Mouse (Mus musculus) heart, embryonic 16.5 days (tissue): ENCODE data around the gene Speer3. TPM values are rescaled to one million over a fixed set of nuclear protein-coding genes. Genes with fewer than 3 reads are reported as not detected.
"Not testable (repeated sequence)": the region's sequence is repeated elsewhere in the genome, so short reads cannot be mapped to it uniquely, and the experiment has no call there.

ENCODE experiments used
- ATAC-seq: fragments of 200-750 bp; cut with Nextera tagmentation; replicated peaks from 2 replicates; pipeline ENCODE4 v1.8.0; 2017; ENCODE audit warnings: moderate number of reproducible peaks; ENCODE audit not compliant: insufficient read depth, low FRiP score; ENCODE audit errors: extremely low read depth
- H3K27ac ChIP-seq: fragments of 300-500 bp; sonication (generic); 2 replicates; pipeline ENCODE4 v1.5.1; 2014; ENCODE audit warnings: mild to moderate bottlenecking, low read length, control low read depth, moderate library complexity
- H3K27me3 ChIP-seq: fragments of 300-500 bp; sonication (generic); 2 replicates; pipeline ENCODE4 v1.6.1; 2014; ENCODE audit warnings: low read length, mixed read lengths; ENCODE audit not compliant: control insufficient read depth, insufficient read depth
- H3K36me3 ChIP-seq: fragments of 300-500 bp; sonication (generic); 2 replicates; pipeline ENCODE4 v1.6.1; 2014; ENCODE audit not compliant: control insufficient read depth, insufficient read depth
- H3K4me1 ChIP-seq: fragments of 300-500 bp; sonication (generic); 2 replicates; pipeline ENCODE4 v1.6.1; 2014; ENCODE audit warnings: low read length, mixed read lengths; ENCODE audit not compliant: control insufficient read depth, insufficient read depth
- H3K4me2 ChIP-seq: fragments of 300-500 bp; sonication (generic); 2 replicates; pipeline ENCODE4 v1.6.1; 2014; ENCODE audit warnings: low read depth, mild to moderate bottlenecking, control low read depth, low read length
- H3K4me3 ChIP-seq: fragments of 300-500 bp; sonication (generic); 2 replicates; pipeline ENCODE4 v1.5.1; 2014; ENCODE audit warnings: mild to moderate bottlenecking, control low read depth, low read length
- H3K9ac ChIP-seq: fragments of 300-500 bp; sonication (generic); 2 replicates; pipeline ENCODE4 v1.6.1; 2014; ENCODE audit warnings: low read length, control low read depth
- H3K9me3 ChIP-seq: fragments of 300-500 bp; sonication (generic); replicated peaks from 2 replicates; pipeline ENCODE4 v1.6.1; 2016; ENCODE audit warnings: low read length; ENCODE audit not compliant: control insufficient read depth
- WGBS: fragments of 180-500 bp; shearing (Covaris S2); extraction: QIAGEN DNeasy Blood & Tissue Kit; methylation state at CpG from one replicate; pipeline ENCODE4 v1.1.7; 2014; 5-methylcytosine and 5-hydroxymethylcytosine counted together
- polyA plus RNA-seq: library from polyadenylated mRNA; unstranded; fragments of >200 nt; fragmentation: Nextera tagmentation; extraction: Ambion mirVana; gene quantifications from 2 replicates; pipeline ENCODE4 v1.2.1, GENCODE M21; 2015

The Speer3 gene
- not detected in 2 replicates for polyA plus RNA-seq

DNA sequence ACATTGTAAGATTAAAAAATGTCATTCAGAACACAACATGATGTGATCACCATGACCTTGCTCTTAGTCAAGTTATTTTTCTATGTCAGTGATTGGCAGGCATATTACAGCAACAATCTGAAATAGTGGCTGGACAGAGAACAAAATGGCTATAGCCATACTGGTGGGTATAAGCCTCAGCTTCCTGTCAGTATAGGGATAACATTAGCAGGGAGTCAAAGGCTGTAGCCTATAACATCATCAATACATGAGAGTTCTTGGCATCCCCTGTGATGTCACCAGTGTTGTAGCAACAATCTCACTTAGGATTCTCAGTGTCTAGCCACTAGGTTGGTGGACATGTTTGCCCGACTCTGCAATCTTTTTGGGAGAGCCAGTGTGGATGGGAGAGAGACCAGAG, at the start of gene Speer3:
Gene Speer3 (plus strand): TSS at position 301 of the 400 bp plus-strand sequence.
- Histone ChIP-seq H3K4me3 (no peak within 1 kb of the TSS), H3K4me2 (no peak within 1 kb of the TSS), H3K36me3 (no peaks in the 10 kb centered on the region), H3K27ac (no peak within 1 kb of the TSS), H3K9me3 (no peaks in the 10 kb centered on the region), H3K27me3 (no peaks in the 10 kb centered on the region), H3K4me1 (no peaks in the 10 kb centered on the region), H3K9ac (no peak within 1 kb of the TSS)
- no peak for ATAC-seq
- WGBS, result 77% methylated on average over 1 of the region's 1 CpGs

DNA sequence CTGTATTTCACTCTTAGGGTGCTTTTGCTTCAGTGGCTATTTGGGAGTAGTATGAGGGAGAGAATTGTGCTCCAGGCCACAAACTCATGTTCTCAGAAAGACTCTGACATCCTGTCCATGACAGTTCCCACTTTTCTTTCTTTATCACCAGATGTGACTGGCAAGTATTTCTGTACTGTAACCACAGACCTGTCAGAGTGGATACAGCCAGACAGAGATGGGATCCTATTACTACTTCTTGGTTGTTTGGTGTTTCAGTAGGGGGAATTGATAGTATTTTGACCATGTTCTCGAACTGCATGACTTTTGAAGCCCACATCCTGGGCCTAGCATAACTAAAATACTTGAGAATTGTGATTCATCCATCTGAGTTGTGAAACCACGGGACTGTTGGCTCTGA, 19.1 kb downstream of the Speer3 start:
- H3K4me3 ChIP-seq, H3K27ac ChIP-seq, H3K27me3 ChIP-seq, H3K9me3 ChIP-seq, H3K4me1 ChIP-seq, ATAC-seq, H3K36me3 ChIP-seq, H3K9ac ChIP-seq, H3K4me2 ChIP-seq: not testable (repeated sequence)
- 41% methylated on average over 2 of the region's 2 CpGs for WGBS

DNA sequence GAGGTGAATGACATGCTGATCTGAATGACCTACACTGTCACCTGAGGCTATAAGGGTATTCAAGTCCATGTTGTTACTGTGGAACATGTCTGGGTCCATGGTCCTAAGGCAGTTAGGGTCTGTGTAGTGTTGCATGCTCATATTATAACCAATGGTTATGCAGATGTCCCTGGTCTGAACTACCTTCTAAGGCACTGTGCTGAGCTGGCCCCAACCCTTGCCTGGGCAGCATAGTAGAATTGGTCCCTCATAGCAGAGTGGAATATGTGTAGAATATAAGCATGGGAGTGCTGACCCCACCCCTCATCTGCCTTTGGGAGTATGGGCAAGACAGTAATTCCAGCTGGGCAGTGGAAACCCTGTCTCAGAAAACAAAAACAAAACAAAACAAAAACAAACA, 33.7 kb downstream of the Speer3 start:
- no peak for ATAC-seq
- no peak overlapping the region for H3K4me2 ChIP-seq

DNA sequence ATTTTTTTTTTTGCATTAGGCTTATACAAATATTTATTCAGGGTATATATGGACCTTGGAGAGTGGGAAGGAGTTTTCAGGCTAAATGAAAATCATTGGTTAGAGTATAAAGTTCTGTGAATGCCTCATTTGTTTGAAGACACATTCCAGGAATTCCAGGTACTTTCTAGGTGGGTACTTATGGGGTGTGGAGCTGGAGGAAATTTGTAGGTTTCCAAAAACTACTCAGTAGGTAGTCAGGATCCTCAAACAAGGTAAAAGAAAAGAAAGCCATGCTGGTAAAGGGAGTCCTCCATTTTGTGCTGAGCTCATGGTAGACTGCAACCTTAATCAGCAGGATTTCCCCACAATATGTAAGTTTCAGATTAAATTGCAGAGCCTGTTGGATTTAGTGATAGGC, 35.3 kb downstream of the Speer3 start:
- Histone ChIP-seq H3K4me3 (no peak overlapping the region), H3K9me3 (no peaks in the 10 kb centered on the region), H3K27ac (no peak overlapping the region), H3K4me2 (no peak overlapping the region), H3K9ac (no peak overlapping the region), H3K36me3 (no peaks in the 10 kb centered on the region), H3K27me3 (no peaks in the 10 kb centered on the region), H3K4me1 (no peaks in the 10 kb centered on the region)
- no peak for ATAC-seq

More for the DNA sequence above, 33.7 kb downstream of the Speer3 start:
- no peaks in the 10 kb centered on the region for H3K9me3 ChIP-seq
- H3K27me3 ChIP-seq, result no peaks in the 10 kb centered on the region
- H3K27ac ChIP-seq, result no peak overlapping the region
- H3K9ac ChIP-seq, result no peak overlapping the region
- no peaks in the 10 kb centered on the region for H3K4me1 ChIP-seq
- no peaks in the 10 kb centered on the region for H3K36me3 ChIP-seq
- no peak overlapping the region for H3K4me3 ChIP-seq

DNA sequence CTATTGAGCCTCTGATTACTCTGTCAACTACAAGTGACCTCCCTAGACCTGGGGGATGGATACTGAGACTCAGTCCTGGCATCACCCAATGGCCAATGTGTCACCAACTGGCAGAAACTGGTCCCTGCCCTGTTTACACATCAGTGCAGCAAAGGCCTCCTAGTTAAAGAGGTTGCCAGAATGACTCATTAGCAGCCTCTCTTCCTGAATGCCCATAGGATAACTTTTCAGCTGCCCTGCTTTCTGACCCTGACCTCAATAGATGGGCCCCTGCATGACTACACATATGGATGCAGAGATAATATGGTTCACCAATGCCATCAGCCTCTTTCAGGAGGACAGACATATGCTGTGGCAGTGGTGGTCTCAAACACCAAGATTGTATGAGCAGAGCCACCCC, 52.9 kb downstream of the Speer3 start:
- no peaks in the 10 kb centered on the region for H3K9me3 ChIP-seq
- H3K36me3 ChIP-seq, result no peaks in the 10 kb centered on the region
- no peak overlapping the region for H3K4me2 ChIP-seq
- no peaks in the 10 kb centered on the region for H3K4me1 ChIP-seq
- H3K9ac ChIP-seq, result no peak overlapping the region
- H3K27ac ChIP-seq, result no peak overlapping the region
- no peak for ATAC-seq
- H3K4me3 ChIP-seq, result no peak overlapping the region
- no peaks in the 10 kb centered on the region for H3K27me3 ChIP-seq

Other genes starting within 250 kb of the Speer3 start
- 0.42 and 1.9 TPM in 2 replicates for gene Sema3e, start 233.7 kb downstream of the Speer3 start, polyA plus RNA-seq